Mouse (Mus musculus) cerebellum, adult 11 months (tissue): ENCODE measurements at regions not wholly inside any gene's neighbourhood (a gene's known extent, or its start where the extent isn't known, plus 50 kb on each side); places are given as distances from the start of the nearest gene placed in this dataset.

Experiments
- DNase-seq: peaks from one replicate; pipeline ENCODE4 v3.0.0; 2022

- no peak for DNase-seq
Measured at GRCm38 (mm10) chr1:92338589-92338988, 135.1 kb downstream of the Ndufa10 start.

- DNase-seq: no peak
Measured at GRCm38 (mm10) chr1:92337450-92337849, 136.2 kb downstream of the Ndufa10 start.

GRCm38 (mm10) chr1:92332248-92332584 lies 136.7 kb upstream of the Hdac4 start:
- DNase-seq: no peak

GRCm38 (mm10) chr1:92331559-92332247 lies 136.2 kb upstream of the Hdac4 start:
- no peak for DNase-seq

GRCm38 (mm10) chr1:92330181-92330580 lies 134.7 kb upstream of the Hdac4 start:
- DNase-seq: no peak

GRCm38 (mm10) chr1:92329491-92329890 lies 134.0 kb upstream of the Hdac4 start:
- no peak for DNase-seq

GRCm38 (mm10) chr1:92327141-92327540 lies 131.6 kb upstream of the Hdac4 start:
- DNase-seq: no peak

- no peak for DNase-seq
Measured at GRCm38 (mm10) chr1:92325281-92325680, 129.8 kb upstream of the Hdac4 start.

GRCm38 (mm10) chr1:92324091-92324950 lies 128.8 kb upstream of the Hdac4 start:
- no peak for DNase-seq

GRCm38 (mm10) chr1:92317131-92317530 lies 121.6 kb upstream of the Hdac4 start:
- DNase-seq: no peak

GRCm38 (mm10) chr1:92316191-92316723 lies 120.8 kb upstream of the Hdac4 start:
- no peak for DNase-seq

GRCm38 (mm10) chr1:92313001-92313597 lies 117.6 kb upstream of the Hdac4 start:
- no peak for DNase-seq

GRCm38 (mm10) chr1:92309883-92310282 lies 114.4 kb upstream of the Hdac4 start:
- DNase-seq: no peak

- DNase-seq: no peak
Measured at GRCm38 (mm10) chr1:92309381-92309780, 113.9 kb upstream of the Hdac4 start.

- DNase-seq: no peak
Measured at GRCm38 (mm10) chr1:92308537-92308936, 113.0 kb upstream of the Hdac4 start.

- no peak for DNase-seq
Measured at GRCm38 (mm10) chr1:92306042-92306441, 110.5 kb upstream of the Hdac4 start.

GRCm38 (mm10) chr1:92299041-92299440 lies 103.5 kb upstream of the Hdac4 start:
- no peak for DNase-seq

- no peak for DNase-seq
Measured at GRCm38 (mm10) chr1:92292681-92293380, 97.3 kb upstream of the Hdac4 start.

- no peak for DNase-seq
Measured at GRCm38 (mm10) chr1:92286966-92287342, 91.5 kb upstream of the Hdac4 start.

GRCm38 (mm10) chr1:92286013-92286965 lies 90.8 kb upstream of the Hdac4 start:
- DNase-seq: no peak

- no peak for DNase-seq
Measured at GRCm38 (mm10) chr1:92284155-92284554, 88.7 kb upstream of the Hdac4 start.

- DNase-seq: no peak
Measured at GRCm38 (mm10) chr1:92277199-92277747, 81.8 kb upstream of the Hdac4 start.
